9 mouse cellular contexts compared by ENCODE assay signal in genomic region chr10:7213066-7213630, GRCm38 (mm10). TPM values are rescaled to one million over a fixed set of nuclear protein-coding genes. Genes with fewer than 3 reads are reported as not detected.
DNase-seq lines count a peak whose midpoint lies in the region; ATAC-seq and TF ChIP-seq lines count a peak whose summit lies in the region.
"Had no signal": no experiment of that assay in that cellular context is flagged by ENCODE, and none has a peak within 500 bp of the region (broad histone marks: within the 10 kb centered on the region; RNA-seq: fewer than 3 reads in every experiment).

No protein-coding gene starts in this region.

- no peaks in the 10 kb centered on the region for H3K36me3 ChIP-seq in kidney, adult 2 months (ENCODE audit: control insufficient read depth, insufficient read depth, low read length)
- H3K36me3 ChIP-seq in hindbrain, postnatal 0 days (ENCODE audit: insufficient read depth, low read length): no peaks in the 10 kb centered on the region
- H3K36me3 ChIP-seq in midbrain, embryonic 15.5 days (replicated peaks): no peaks in the 10 kb centered on the region

- no peaks in the 10 kb centered on the region for H3K9me3 ChIP-seq in hindbrain, postnatal 0 days (ENCODE audit: low read length)
- no peaks in the 10 kb centered on the region for H3K9me3 ChIP-seq in midbrain, embryonic 15.5 days

- ATAC-seq in hindbrain, postnatal 0 days: no peak
- ATAC-seq in midbrain, embryonic 15.5 days (replicated peaks): no peak

- intact Hi-C loops in left cerebral cortex, postnatal 36 days (cut with DNase I): no loop called here

- no peak for TF ChIP-seq CTCF in kidney, adult 2 months (conservative IDR thresholded peaks at IDR 0.05; ENCODE audit: insufficient read depth, insufficient read length, low read depth, low read length)
- TF ChIP-seq CTCF in hindbrain, postnatal 0 days (IDR thresholded peaks at IDR 0.05; ENCODE audit: low read depth): no peak

- peaks cover 21% of the 10 kb centered on the region for H3K4me1 ChIP-seq in kidney, adult 2 months (ENCODE audit: control insufficient read depth, insufficient read depth, low read length)
- peaks cover 4% of the 10 kb centered on the region; the same call in 1 of the 2 replicates for H3K4me1 ChIP-seq in hindbrain, postnatal 0 days (ENCODE audit: insufficient read depth, low read length)
- peaks cover 20% of the 10 kb centered on the region for H3K4me1 ChIP-seq in midbrain, embryonic 15.5 days

- DNase-seq in kidney, adult 2 months: peak; percentile 51
- no peak for DNase-seq in kidney, postnatal 25 days
- peak; percentile 40 for DNase-seq in embryo, embryonic 11 days
- DNase-seq in hindbrain, postnatal 0 days (ENCODE audit: low spot score): no peak
- no peak for DNase-seq in thymus, postnatal 36 days
- no peak for DNase-seq in left cerebral cortex, postnatal 36 days (ENCODE audit: low spot score in 2 of 2)
- no peak for DNase-seq in retina, embryonic 14.5 days (ENCODE audit: low spot score)

- WGBS in kidney, adult 2 months: 23% methylated on average over 10 of the region's 10 CpGs
- 60% methylated on average over 10 of the region's 10 CpGs for WGBS in hindbrain, postnatal 0 days
- 72% methylated on average over 10 of the region's 10 CpGs for WGBS in midbrain, embryonic 15.5 days

- no peak overlapping the region for H3K4me3 ChIP-seq in kidney, adult 2 months (ENCODE audit: insufficient read depth, low read depth, low read length)
- H3K4me3 ChIP-seq in hindbrain, postnatal 0 days (ENCODE audit: low read length): peak overlapping the region; percentile 76
- H3K4me3 ChIP-seq in midbrain, embryonic 15.5 days: peak overlapping the region; percentile 89

- H3K27ac ChIP-seq in kidney, adult 2 months (ENCODE audit: insufficient read depth, low read depth, low read length): peak overlapping the region; percentile 72
- no peak overlapping the region for H3K27ac ChIP-seq in hindbrain, postnatal 0 days
- H3K27ac ChIP-seq in midbrain, embryonic 15.5 days: no peak overlapping the region

- peak overlapping the region; percentile 97 for H3K4me2 ChIP-seq in hindbrain, postnatal 0 days (ENCODE audit: low read depth, low read length)
- H3K4me2 ChIP-seq in midbrain, embryonic 15.5 days: peak overlapping the region; percentile 98

- peak overlapping the region; percentile 63; the same call in 1 of the 2 replicates for H3K9ac ChIP-seq in hindbrain, postnatal 0 days (replicated peaks; ENCODE audit: low read length)
- no peak overlapping the region; the same call in 1 of the 2 replicates for H3K9ac ChIP-seq in midbrain, embryonic 15.5 days

- no peaks in the 10 kb centered on the region for H3K27me3 ChIP-seq in kidney, adult 2 months (replicated peaks; ENCODE audit: control insufficient read depth, insufficient read depth, low read length)
- H3K27me3 ChIP-seq in hindbrain, postnatal 0 days (ENCODE audit: insufficient read depth, low read length): no peaks in the 10 kb centered on the region
- H3K27me3 ChIP-seq in midbrain, embryonic 15.5 days (replicated peaks): no peaks in the 10 kb centered on the region
- H3K27me3 ChIP-seq: Patski had no signal

- no peak for TF ChIP-seq POLR2A in kidney, adult 2 months (IDR thresholded peaks at IDR 0.05; ENCODE audit: low read depth, low read length)

RNA-seq across cellular contexts. Expression of gene Cnksr3, which starts 1.1 kb away (rescaled TPM):
- polyA plus RNA-seq in kidney, adult 2 months (2012; rRNA removed): 10.5 and 11.8 TPM in 2 replicates
- total RNA-seq in hindbrain, postnatal 0 days (2014; rRNA removed): 8.9 and 9.8 TPM in 2 replicates
- 3.7 and 4.0 TPM in 2 replicates for polyA plus RNA-seq in hindbrain, postnatal 0 days (2015; fragmentation: Nextera tagmentation; extraction: Ambion mirVana)
- 2.1 TPM in 2 replicates for polyA plus RNA-seq in midbrain, embryonic 15.5 days (2015; fragmentation: Nextera tagmentation; extraction: Ambion mirVana)
- 1 to 10 TPM; 6.1 to 7.1 TPM for total RNA-seq in left cerebral cortex, postnatal 36 days (2021)

Comparison
In these comparisons a context has a peak if more than half of its experiments do, and no peak if none do; other contexts are left out.
1. DNase-seq: peak in kidney, adult 2 months (single experiment) and embryo, embryonic 11 days (single experiment); none in kidney, postnatal 25 days (0 of 2), hindbrain, postnatal 0 days (single experiment), thymus, postnatal 36 days (0 of 2), left cerebral cortex, postnatal 36 days (0 of 2) and retina, embryonic 14.5 days (single experiment).